Mouse (Mus musculus): ENCODE measurements at regions not wholly inside any gene's neighbourhood (a gene's known extent, or its start where the extent isn't known, plus 50 kb on each side); places are given as distances from the start of the nearest gene placed in this dataset.
"Not testable (repeated sequence)": the region's sequence is repeated elsewhere in the genome, so short reads cannot be mapped to it uniquely, and the experiment has no call there.

- DNase-seq (ENCODE audit: low read depth, low spot score), result not testable (repeated sequence)
Observed at GRCm38 (mm10) chr13:50314001-50314400, 63.9 kb upstream of the Gm906 start.

GRCm38 (mm10) chr13:50322512-50322911 lies 72.4 kb upstream of the Gm906 start:
- DNase-seq (ENCODE audit: low read depth, low spot score), result no peak

GRCm38 (mm10) chr13:50328614-50329013 lies 78.5 kb upstream of the Gm906 start:
- DNase-seq (ENCODE audit: low read depth, low spot score), result no peak

GRCm38 (mm10) chr13:50344121-50344520 lies 73.5 kb upstream of the Fbxw17 start:
- DNase-seq (ENCODE audit: low read depth, low spot score), result no peak

GRCm38 (mm10) chr13:50351946-50352345 lies 65.7 kb upstream of the Fbxw17 start:
- DNase-seq (ENCODE audit: low read depth, low spot score), result no peak

- DNase-seq (ENCODE audit: low read depth, low spot score), result peak; percentile 7
Observed at GRCm38 (mm10) chr13:50355265-50355664, 62.4 kb upstream of the Fbxw17 start.

- DNase-seq (ENCODE audit: low read depth, low spot score), result no peak
Observed at GRCm38 (mm10) chr13:50359536-50359935, 58.1 kb upstream of the Fbxw17 start.
